Mouse (Mus musculus) forelimb bud, embryonic 11.5 days (tissue): ENCODE data around the gene Cryaa.

Source experiments
- DNase-seq: peaks from one replicate; pipeline ENCODE4 v3.0.0-alpha.2; 2012; ENCODE audit warnings: low read depth, low spot score

Gene Cryaa

DNA sequence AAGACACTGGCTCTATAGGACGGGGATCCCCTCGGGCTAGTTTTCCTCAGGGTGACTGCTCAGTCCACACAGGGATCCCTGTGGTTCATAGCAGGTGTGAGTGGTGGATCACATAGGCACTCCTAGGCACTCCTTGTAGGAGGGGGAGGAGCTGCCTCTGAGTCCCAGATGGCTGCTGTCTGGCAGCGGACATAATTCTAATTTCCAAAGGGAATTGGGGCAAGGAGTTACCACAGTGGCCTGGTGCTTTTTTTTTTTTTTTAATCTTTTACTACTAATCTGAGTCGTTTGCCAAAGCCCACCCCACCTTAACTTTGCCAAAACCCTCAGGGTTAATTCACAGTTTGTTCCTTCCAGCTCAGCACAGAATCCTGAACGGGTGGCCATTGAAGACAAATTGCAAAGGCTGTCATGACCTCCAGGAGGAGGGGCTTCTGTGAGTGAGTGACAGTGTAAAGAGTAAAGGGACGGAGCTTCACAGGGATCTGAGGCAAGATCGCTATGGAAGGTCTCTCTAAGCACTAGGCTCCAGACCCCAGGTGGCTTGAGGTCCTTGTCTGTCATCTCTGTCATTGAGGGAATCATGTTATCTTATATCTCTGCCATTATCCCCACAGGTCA is 31.6 kb downstream of the Cryaa start:
- no peak for DNase-seq

DNA sequence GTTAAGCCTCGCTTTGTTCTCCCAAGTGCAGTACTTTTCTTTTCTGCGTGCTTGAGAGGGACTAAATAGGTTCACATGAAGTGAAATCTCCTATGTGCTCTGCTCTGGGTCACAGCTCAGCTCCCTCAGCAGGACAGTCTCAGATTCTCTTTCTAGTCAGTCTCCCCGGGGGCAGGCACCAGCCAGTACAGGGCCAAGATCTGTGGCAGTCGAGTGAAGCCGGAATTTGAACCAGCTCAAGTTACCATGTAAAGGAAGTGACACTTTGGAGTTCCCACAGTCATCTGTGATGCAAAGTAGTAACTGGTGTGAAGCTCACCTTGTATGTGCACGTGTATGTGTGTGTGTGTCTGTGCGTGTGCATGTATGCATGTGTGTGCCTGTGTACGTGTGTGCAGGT is 32.8 kb downstream of the Cryaa start:
- DNase-seq, result no peak

DNA sequence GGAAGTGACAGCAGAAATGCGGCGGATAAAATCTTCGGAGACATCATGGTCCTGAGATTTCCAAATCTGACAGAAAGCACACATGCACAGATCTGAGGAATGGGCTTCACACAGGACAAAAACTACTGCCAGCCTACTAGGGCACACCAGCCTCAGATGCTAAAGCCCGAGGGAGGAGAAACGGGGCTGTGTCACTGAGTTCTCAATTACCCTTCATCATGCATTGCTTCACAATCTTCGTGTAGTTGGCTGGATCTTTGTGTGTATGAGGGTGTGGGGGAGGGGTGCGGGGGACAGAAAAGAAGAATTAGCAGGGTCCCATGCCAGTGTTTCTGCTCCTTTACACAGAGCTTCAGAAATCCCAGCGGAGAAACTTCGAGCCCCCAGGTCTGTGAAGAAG is 36.1 kb downstream of the Cryaa start:
- DNase-seq, result no peak

DNA sequence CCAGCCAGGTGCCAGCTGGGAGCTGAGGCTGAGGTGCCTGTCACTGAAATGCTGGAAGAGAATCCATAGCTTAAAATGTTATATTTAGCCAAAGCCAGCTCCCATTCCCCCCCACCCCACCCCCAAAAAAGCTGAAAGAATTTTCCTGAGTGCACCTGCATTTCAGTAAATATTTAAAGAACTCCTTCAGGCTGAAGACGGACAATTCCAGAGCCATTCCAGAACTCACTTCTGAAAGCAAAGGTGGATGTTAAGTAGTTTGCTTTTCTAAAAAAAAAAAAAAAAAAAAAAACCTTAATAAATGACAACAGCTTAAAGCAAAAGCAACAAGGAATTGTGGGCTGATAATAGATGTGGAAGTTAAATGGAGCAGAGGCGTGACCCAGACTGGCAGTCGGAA is 36.5 kb downstream of the Cryaa start:
- DNase-seq, result no peak

DNA sequence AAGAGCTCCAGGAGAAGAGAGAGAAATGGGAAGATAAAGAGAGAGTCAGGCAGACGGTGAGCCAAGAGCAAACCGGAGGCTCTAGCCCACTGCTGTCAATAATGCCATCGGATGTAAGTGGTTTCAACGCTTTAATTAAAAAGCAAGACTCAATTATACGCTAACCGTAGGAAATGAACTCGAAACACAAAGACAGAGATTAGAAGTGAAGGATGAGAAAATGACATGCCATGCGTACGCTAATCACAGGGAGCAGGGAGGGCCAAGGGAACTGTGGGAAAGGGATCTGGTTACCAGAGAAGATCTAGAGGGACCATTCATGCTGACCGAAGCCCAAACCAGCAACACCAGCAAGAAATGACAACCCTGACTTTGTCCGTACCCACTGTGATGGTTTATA is 37.4 kb downstream of the Cryaa start:
- no peak for DNase-seq

DNA sequence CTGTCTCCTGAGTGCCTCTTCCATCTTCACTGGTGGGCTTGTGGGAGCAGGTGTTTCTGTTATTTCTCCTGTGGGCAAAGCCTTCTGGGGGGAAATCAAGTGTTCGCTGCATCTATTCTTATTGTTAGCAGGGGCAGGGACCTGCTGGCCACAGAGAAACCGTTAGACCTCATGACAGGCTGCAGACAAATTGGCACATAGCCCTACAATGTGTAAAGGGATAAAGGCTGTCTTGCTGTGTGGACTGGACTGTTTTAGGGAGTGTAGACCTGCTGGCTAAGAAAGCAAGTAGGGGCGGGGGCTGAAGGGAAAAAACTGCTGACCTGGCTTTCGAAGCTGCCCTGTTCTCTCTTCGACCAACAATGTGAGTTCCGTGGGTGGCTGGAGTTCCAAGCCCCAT is 44.0 kb downstream of the Cryaa start:
- no peak for DNase-seq

DNA sequence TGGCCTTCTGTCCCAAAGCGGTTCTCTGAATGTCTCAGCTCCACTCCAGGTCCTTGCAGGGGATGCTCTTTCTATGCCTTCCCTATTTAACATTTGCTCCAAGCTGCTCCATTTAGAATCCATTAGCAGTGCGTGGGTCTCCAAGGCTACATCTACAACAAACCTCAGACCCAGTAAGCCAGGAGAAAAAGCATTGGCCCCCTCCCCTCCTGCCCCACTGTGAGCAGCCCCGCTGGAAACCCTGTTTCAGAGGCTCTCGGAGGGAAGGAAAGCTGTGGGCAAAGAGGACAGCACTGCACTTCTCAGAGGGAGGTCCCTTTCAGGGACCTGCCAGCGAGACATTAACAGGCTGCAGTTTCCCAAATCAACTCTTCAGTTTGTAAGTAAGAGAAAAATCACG is 47.8 kb downstream of the Cryaa start:
- no peak for DNase-seq

DNA sequence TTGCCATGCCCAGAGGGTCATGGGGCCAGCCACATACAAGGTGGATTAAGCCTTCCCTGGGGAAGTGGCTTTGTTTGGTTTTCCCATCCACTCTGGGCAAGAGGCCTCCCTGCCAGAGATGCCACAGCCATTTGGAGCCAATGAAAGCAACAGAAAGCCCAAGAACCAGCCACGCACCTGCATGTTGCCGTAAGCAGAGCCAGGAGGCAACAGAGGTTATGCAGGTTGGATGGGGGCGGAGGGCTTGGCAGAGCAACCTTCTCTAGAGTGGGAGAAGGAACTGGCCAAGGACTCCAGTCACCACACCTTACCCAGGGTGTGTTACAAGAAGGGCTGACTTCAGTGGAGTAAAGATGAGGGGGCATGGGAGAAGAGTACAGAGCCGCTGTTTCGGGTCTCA is 48.6 kb downstream of the Cryaa start:
- no peak for DNase-seq

DNA sequence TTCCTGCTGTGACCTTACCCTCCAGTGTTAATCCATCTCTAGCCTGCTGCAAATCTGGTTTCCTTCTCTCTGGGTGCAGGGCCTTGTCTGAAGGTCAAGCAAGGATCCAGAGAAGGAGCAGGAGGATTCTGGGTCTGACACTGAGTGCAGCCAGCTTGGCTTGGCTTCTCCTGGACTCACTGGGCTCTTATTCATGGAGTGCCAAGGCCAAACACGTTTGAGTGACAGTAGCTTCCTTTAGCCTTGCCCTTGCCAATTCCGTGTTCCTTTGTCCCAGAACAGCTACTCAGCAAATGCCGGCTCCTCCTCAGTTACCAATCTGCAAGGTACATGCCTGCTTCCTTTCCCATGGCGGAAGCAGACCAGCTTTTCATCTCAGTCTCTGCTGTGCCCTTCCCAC is 49.6 kb downstream of the Cryaa start:
- no peak for DNase-seq

DNA sequence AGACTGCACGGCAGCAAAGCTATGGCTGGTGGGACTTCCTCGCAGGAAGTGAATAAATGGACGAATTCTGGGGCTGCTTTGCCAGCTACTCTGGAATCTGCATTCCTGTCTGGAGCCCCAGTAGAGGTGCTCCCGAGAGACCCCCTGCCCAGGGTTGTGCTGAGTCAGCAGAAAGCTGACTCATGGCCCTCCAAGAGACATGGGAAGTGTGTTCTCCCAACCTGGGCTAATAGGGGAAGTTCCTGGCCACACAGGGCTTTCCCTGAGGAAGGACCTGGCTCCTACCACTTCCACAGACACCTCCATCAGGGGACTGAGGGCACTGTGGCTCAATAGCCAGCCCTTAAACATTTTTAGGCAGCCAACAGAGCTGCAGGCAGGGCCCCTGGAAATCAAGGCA is 50.4 kb downstream of the Cryaa start:
- no peak for DNase-seq

DNA sequence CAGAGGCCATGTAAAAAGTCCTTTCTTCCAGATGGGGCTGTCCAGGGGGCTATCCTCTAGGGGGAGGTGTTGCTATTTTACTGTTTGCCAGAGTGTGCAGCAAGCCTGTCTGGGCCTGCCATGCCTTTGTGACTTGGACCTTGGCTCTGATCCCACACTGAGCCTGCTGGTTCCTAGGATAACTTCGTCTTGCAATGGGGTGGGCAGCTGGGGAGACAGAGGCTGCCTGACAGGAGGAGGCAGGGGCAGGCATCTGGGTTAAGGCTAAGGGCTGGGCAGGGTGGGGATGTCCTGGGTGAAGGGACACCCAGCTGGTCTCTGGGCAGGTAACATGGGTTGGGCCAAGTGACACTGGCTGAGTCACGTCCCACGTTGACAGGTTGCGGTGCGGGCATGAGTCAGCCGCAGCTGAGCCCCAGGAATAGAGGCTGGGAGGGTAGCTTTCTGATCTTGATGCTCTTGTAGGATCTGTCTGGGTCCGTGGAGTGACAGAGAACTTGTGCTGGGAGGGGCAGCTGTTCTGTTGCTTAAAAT is 51.4 kb downstream of the Cryaa start:
- DNase-seq, result no peak

DNA sequence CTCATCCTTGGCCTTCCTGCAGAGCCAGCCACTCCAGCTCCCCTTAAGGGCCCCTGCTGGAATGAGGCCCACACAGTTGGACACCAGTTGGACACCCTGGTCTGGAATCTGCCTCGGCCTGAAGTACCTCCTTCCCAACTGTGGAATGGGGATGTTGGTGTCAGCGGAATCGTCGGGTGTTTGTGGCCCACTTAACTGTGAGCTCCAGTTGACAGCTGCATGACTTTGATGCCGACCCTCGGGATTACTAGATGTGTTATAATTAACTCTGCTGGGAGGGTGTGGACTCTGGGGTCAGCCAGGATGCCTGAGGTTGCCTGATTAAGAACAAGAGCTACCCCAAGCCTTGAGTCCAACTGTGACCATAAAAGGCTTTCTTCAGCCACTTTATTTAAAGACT is 53.4 kb downstream of the Cryaa start:
- DNase-seq, result no peak
